In genomic region chr17:74395383-74396065, GRCm38 (mm10) we compare ENCODE assay signal across 8 mouse cellular contexts. TPM values are rescaled to one million over a fixed set of nuclear protein-coding genes. Genes with fewer than 3 reads are reported as not detected.
A peak's percentile ranks its signal among the peaks of the same experiment; 100 is the strongest.
DNase-seq lines count a peak whose midpoint lies in the region; ATAC-seq lines count a peak whose summit lies in the region.

Gene Slc30a6, plus strand, starts transcription at chr17:74395608.

- peak within 1 kb of the TSS; percentile 58 for H3K27ac ChIP-seq in brown adipose tissue, adult 24 weeks (replicated peaks; ENCODE audit: low read depth, low read length)
- H3K27ac ChIP-seq in heart, embryonic 13.5 days (replicated peaks), result peak within 1 kb of the TSS; percentile 86
- H3K27ac ChIP-seq in liver, embryonic 12.5 days, result peak within 1 kb of the TSS; percentile 92
- H3K27ac ChIP-seq in stomach, embryonic 15.5 days, result peak within 1 kb of the TSS; percentile 96

- no peaks in the 10 kb centered on the region for H3K4me1 ChIP-seq in brown adipose tissue, adult 24 weeks (ENCODE audit: control insufficient read depth, insufficient read depth, insufficient read length, low read length)
- peaks cover 16% of the 10 kb centered on the region for H3K4me1 ChIP-seq in heart, embryonic 13.5 days
- peaks cover 17% of the 10 kb centered on the region for H3K4me1 ChIP-seq in liver, embryonic 12.5 days
- H3K4me1 ChIP-seq in stomach, embryonic 15.5 days, result 0 out of 2 replicates have a peak, but pooled peaks cover 4% of the 10 kb centered on the region

- H3K9me3 ChIP-seq in heart, embryonic 13.5 days, result no peaks in the 10 kb centered on the region
- H3K9me3 ChIP-seq in liver, embryonic 12.5 days (replicated peaks), result no peaks in the 10 kb centered on the region
- H3K9me3 ChIP-seq in stomach, embryonic 15.5 days, result no peaks in the 10 kb centered on the region

- peak within 1 kb of the TSS; percentile 97 for H3K4me3 ChIP-seq in brown adipose tissue, adult 24 weeks (ENCODE audit: insufficient read depth, low read depth, low read length)
- peak within 1 kb of the TSS; percentile 89 for H3K4me3 ChIP-seq in heart, embryonic 13.5 days
- peak within 1 kb of the TSS; percentile 97 for H3K4me3 ChIP-seq in liver, embryonic 12.5 days
- peak within 1 kb of the TSS; percentile 98 for H3K4me3 ChIP-seq in stomach, embryonic 15.5 days (replicated peaks)

- peak; percentile 97 for ATAC-seq in heart, embryonic 13.5 days (ENCODE audit: extremely low read depth, insufficient number of reproducible peaks, low FRiP score, low TSS enrichment)
- ATAC-seq in liver, embryonic 12.5 days, result peak; percentile 99
- ATAC-seq in stomach, embryonic 15.5 days (ENCODE audit: insufficient read depth, low FRiP score, low read depth), result peak; percentile 99

- DNase-seq in CD4-positive, CD25-positive, alpha-beta regulatory T cell, adult 2 months (ENCODE audit: low read depth, low spot score), result peak; percentile 98
- peak; percentile 58 for DNase-seq in fat pad, adult 2 months (ENCODE audit: extremely low read depth, low read depth, low spot score)
- peak; percentile 98 for DNase-seq in kidney, postnatal 10 days
- DNase-seq in natural killer cell, adult 2 months (ENCODE audit: low spot score in 2 of 2), result peak; percentile 92 to 94

- peak within 1 kb of the TSS; percentile 97 for H3K9ac ChIP-seq in heart, embryonic 13.5 days
- peak within 1 kb of the TSS; percentile 94 for H3K9ac ChIP-seq in liver, embryonic 12.5 days
- peak within 1 kb of the TSS; percentile 97 for H3K9ac ChIP-seq in stomach, embryonic 15.5 days

- H3K27me3 ChIP-seq in heart, embryonic 13.5 days (replicated peaks), result no peaks in the 10 kb centered on the region
- no peaks in the 10 kb centered on the region for H3K27me3 ChIP-seq in liver, embryonic 12.5 days (replicated peaks)
- no peaks in the 10 kb centered on the region for H3K27me3 ChIP-seq in stomach, embryonic 15.5 days (replicated peaks)

- H3K36me3 ChIP-seq in heart, embryonic 13.5 days, result no peaks in the 10 kb centered on the region
- 0 out of 2 replicates have a peak, but pooled peaks cover 2% of the 10 kb centered on the region for H3K36me3 ChIP-seq in liver, embryonic 12.5 days
- 0 out of 2 replicates have a peak, but pooled peaks cover 2% of the 10 kb centered on the region for H3K36me3 ChIP-seq in stomach, embryonic 15.5 days

- WGBS in heart, embryonic 13.5 days, result 3% methylated on average over 41 of the region's 41 CpGs
- WGBS in liver, embryonic 12.5 days (ENCODE audit: insufficient replicate concordance), result 2% methylated on average over 41 of the region's 41 CpGs
- WGBS in stomach, embryonic 15.5 days, result under 1% methylated on average over 41 of the region's 41 CpGs

- peak within 1 kb of the TSS; percentile 87 for H3K4me2 ChIP-seq in heart, embryonic 13.5 days
- H3K4me2 ChIP-seq in liver, embryonic 12.5 days, result peak within 1 kb of the TSS; percentile 86
- H3K4me2 ChIP-seq in stomach, embryonic 15.5 days, result peak within 1 kb of the TSS; percentile 57

RNA-seq across cellular contexts. Expression of gene Slc30a6, which starts in this region (rescaled TPM):
- polyA plus RNA-seq in brown adipose tissue, adult 24 weeks (2012; ENCODE audit: insufficient read depth, insufficient read length, missing spikeins), result 10.6 and 12.0 TPM in 2 replicates
- polyA plus RNA-seq in heart, embryonic 13.5 days (2015; fragmentation: Nextera tagmentation; extraction: Ambion mirVana), result 24.5 and 28.4 TPM in 2 replicates
- 22.0 and 22.4 TPM in 2 replicates for polyA plus RNA-seq in liver, embryonic 12.5 days (2016; fragmentation: Nextera tagmentation; extraction: Ambion mirVana)
- 39.8 and 41.2 TPM in 2 replicates for polyA plus RNA-seq in stomach, embryonic 15.5 days (2015; fragmentation: Nextera tagmentation; extraction: Ambion mirVana)

Comparison
In these comparisons a context has a peak if more than half of its experiments do, and no peak if none do; other contexts are left out.
1. Peak in every context shown above with its lines: DNase-seq, ATAC-seq, H3K4me3 ChIP-seq and H3K27ac ChIP-seq.